Mouse (Mus musculus) kidney, adult 8-10 months (tissue): ENCODE results near the gene Il17re.

Experiments used
- DNase-seq, 2 experiments: peaks; one replicate each; pipeline ENCODE4 v3.0.0; 2022

Gene Il17re

DNA sequence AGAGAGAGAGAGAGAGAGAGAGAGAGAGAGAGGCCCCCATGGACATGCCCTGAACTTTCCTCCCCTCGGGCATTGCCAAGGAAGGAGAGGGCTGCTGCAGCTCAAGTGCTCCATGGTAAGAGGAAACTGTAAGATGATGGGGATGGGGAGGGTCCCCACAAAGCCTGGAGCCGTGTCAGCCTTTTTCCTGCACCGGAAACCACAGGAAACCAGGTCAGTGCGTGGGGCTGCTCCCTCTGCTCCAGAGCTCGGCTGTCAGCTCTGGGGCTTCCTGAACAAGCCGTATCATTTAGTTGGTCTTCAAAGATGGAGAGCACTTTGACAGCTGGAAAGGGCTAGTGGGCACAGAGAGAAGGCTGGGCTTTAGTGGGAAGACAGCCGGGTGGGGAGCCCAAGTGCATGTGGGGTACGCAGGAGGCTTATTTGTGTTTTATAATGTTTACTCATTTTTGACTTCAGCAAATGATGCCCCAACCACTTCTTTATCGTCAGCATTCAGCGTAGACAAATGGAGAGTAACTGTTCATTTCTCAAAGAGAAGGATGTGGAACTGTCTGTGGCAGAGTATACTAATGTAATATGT is at the start of gene Il17re:
Gene Il17re, plus strand, starts transcription at position 533 of the 583 bp plus-strand sequence.
- no peak for DNase-seq

DNA sequence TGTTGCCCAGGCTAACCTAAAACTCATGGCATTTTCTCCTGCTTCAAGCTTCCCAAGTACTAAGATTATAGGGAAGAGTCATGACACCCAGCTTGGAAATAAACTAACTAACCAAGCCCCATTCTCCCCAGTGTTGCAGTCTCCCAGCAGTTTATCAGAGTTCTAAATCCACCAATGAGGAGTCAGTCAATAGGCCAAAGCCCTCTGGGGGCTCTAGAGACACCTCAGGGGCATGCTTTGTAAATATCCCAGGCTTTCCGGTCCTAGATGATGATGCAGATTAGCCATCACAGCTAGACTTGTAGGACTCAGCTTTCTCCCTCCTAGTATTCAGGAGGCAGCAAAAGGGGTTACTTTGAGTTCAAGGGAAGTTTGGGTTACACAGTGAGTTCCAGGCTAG is 48.3 kb upstream of the Il17re start:
- no peak for DNase-seq

DNA sequence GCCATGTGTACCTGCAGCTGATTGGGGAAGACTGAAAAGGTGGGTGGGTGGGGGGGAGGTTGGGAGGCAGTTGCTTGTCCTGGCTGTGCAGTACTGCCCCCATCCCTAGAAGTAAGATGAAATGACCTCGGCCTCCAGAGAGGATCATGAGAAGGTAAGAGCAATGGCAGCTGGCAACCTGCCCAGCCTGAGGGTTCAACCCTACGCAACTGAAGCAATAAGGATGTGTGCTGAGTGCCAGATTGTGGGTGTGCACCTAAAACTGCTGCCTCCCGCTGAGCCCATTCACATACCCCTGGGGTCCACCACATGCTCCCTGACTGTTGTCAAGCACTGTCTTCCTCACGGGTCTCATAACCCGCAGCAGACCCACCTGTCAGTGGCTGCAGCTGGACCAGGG is 41.9 kb upstream of the Il17re start:
- no peak for DNase-seq

DNA sequence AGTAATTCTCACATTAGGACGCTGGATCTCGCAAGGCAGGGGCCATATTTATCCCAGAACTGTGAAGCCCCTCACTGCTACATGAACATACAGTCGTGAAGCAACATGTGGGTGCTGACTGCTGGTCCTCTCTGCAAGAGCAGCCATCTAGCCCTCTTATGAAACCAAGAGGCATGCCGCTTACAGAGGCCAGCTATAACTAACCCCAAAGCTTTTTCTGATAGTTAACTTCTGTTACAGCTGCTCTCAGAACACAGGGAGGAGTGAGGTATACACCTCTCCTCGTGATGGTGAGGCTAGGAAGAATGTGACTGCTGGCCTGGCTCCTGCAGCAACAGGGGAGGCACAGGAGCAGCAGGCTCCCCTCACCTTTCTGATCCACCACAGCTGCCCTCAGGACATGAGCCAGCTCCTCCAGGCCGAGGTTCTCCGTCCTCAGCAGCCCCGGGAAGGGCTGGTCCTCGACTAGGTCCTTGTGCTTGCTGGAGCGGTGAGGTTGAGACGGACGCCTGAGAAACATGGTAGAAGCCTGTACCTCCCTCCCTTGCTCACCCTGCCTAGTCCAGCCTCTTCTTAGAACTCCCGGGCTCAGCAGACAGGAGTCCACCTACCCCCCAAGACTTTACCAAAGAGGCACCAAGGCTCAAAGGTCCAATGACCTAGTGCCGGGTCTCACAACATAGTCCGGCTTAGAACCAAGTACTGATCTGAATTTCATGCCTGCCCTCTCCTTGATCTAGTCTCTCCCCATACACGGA is 39.7 kb upstream of the Il17re start:
- no peak for DNase-seq

DNA sequence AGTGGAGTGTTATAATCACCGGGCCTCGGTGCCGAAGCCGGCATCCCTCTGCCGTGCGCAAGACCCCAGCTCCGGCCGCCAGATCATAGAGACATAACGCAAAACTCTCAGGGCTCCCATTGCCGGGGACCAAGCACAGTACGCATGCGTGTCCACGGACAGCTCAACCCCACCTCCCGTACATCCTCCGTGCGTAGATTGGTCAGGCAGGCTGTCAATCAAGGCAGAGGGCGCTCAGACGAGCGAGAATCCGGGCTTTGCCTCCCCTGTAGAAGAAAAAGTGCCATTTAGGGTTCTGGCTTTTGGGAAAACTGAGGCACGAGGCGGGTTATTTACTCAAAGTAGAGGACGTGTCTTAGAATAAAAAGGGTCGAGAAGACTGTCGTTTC is 39.1 kb upstream of the Il17re start, which contains the start of gene Rpusd3:
Gene Rpusd3, minus strand, starts transcription at position 142 of the 389 bp plus-strand sequence.
- peak; percentile 95 to 98 for DNase-seq

DNA sequence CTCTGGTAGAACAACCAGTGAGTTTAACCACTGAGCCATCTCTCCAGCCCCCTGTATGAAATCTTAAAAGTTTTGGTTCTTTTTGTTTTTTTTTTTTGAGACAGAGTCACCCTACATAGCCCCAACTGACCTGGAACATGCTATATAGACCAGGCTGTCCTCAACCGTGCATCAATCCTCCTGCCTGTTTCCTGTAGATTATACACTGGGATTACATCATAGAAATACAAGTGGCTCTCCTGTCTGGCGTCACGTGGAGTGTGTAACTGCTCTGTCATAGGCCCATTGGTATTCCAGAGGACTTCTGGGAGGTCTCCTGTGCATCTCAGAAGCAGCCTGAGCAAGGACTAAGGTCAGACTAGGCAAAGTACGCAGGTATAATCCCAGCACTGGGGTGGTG is 35.3 kb upstream of the Il17re start:
- DNase-seq, result no peak

DNA sequence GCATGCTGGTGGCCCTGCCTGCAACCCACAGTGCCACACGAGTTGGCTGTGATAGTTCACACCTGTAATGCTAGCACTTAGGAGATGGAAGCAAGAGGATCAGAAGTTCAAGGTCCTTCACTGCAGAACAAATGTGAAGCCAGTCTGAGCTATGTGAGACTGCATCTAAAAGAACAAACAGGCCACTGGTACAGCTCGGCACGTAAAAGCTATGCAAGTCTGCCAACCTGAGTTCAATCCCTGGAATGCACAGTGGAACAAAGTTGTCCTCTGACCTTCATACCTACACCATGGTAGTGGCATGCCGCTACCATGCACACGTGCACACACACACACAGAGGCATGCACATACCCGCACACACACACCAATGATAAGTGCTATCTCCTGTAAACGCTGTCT is 34.1 kb upstream of the Il17re start:
- DNase-seq, result no peak

DNA sequence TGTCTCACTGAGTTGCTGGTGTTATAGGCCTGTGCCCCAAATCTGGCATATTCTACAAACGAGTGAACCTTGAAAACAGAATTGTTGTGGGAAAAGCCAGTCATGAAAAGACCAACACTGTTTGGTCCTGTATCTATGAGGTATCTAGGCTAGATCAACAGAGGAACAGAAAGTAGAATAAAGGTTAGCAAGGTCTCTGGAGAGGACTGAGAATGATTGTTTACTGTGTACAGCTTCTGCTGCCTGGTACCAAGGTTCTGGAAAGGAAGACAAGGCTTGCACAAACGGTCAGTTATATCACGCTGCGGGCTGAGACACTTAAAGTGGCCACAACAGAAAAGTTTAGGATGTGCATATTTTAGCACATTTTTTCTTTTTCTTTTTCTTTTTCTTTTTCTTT is 31.6 kb upstream of the Il17re start:
- DNase-seq, result no peak

DNA sequence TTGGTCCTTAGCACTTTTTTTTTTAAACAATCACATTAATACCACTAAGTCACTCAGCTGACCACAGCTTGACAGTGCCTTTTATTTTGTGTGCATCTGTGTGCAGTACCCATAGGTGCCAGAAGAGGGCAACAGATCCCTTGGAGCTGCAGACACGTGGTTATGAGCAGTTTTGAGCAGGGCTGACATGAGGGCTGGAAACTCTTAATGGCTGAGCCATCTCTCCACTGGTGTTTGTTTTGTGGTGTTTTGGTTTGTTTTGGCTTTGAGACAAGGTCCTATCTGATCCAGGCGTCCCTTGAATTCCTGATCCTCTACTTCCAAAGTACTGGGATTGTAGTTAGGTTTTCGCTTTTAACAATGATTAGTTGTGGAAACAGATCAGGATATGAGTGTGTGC is 30.9 kb upstream of the Il17re start:
- peak in 1 of 2 experiments; percentile 56 for DNase-seq

DNA sequence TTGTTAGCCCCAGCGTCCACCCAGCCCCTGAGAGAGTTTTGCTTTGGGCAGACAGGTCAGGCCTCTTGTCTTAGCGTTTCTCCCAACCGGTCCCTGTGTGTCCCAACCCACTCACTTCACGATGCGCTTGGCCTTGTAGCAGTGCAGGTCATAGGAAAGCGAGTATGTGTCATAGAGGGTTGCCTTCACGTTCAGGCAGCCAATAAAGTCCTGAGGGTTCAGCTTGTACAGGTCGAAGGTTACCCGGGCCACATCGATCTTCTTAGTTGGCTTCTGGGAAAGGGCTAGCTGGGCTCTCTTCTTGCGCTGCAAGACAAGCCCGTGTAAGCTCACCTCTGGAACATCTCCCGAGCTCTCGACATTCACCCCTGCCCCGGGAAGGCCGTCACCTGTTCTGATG is 30.3 kb upstream of the Il17re start:
- no peak for DNase-seq

DNA sequence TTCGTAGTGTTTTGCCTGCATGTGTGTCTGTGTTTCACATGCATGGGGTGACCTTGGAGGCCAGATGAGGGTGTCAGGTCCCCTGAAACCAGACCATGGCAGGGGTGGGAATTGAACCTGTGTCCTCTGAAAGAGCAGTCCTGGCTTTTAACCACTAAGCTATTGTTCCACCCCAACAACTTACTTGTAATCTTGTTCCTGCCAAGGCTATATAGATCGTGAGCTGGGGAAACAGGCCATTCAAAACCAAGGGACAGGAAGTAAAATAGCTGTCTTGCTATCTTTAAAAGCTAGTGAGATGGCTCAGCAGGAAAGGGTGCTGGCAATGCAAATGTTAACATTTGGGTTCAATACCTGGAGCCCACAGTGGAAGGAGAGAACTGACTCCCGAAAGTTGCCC is 28.3 kb upstream of the Il17re start:
- no peak for DNase-seq

DNA sequence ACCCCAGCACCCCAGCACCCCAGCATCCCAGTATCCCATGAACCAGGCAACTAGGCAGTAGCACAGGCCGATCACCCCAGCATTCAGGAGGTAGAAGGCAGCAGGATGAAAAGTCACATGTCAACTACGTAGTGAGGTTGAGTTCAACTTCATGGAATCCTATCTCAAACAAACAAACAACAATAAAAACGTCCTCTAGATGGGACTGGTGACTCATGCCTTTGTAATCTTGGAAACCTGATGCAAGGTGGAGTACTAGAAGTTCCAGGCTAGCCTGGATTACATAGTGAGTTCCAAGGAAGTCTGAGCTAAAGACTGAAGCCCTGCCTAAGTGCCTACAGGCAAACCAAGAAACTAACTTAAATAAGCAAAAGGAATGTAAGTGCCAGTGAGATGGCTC is 27.4 kb upstream of the Il17re start:
- DNase-seq, result no peak

DNA sequence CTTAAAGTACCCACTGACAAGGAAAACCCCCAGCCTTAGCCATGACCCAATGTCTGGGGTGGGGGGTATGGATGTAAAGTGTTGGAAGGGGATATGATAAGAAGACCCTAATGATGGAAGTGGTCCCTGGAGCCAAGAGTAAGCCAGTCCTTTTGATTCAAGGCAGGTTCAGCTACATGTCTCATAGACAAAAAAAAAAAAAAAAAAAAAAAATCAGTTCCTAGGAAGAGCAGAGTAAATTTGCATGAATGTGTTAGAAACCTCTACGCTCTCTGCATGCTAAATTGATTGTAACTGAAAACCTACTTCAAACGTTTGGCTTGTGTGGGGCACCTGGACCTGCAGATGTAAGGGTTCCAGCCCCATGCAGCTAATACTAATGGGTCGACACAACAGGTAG is 26.5 kb upstream of the Il17re start:
- DNase-seq, result no peak

DNA sequence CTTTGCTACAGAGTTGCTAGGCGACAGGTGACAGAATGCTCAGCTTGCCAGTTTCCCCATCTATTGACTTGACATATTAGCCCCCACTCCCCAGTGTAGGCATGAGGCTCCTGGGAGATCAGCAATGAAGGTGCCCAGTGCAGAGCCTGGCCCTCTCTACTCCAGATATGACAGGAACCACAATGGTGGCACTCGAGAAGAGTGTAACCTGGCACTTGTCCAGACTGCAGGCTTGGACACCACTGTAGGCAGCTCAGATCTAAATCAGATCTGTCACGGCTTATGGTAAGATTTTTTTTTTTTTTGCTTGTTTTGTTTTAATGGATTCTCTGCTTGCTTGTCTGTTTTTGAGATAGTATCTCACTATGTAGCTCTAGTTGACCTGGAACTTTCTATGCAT is 24.6 kb upstream of the Il17re start:
- DNase-seq, result no peak

DNA sequence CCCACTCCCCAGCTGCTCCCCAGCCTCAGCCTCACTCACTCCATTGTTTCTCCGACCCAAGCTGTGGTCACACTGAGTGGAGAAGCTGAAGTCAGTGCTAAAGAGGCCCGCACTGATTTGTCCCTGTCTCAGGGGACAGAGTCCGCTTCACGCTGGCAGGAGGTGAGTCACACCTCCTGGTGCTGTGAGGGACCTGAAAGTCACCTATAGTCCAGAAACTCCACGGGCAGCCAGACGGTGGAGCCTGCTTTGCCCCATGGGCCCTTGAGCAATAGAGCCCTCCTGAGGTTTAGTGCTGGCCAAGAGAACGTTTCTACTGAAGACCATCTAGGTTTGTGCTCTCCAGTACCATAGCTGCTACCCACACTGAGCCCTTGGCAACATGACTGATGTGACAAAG is 23.6 kb upstream of the Il17re start:
- DNase-seq, result no peak

DNA sequence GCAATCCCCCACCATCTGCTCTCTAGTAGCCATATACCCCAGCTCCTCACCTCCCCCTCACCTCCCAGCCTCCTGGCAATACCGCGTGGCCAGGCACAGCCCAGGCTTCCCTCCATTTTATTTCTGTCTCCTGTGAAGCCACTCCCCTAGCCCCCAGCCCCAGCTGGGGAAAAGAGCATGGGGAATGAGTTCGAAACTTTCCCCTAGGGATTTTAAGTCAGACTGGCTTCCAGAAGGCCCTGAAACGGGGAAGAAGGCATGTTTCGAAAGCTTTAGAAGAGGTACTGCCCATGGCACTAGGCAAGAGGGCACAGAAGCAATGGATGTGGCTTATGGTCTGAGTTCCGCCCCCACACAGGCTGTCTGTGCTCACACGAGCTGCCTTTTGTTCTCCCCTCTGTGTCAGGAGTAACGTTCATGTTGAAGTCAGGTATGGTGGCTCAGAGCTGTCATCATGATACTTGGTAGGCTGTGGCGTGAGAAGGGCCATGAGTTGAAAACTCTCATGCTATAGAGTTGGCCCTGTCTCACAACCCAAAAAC is 22.5 kb upstream of the Il17re start, which contains the start of gene Cidec:
Gene Cidec, minus strand, starts transcription at position 97 of the 542 bp plus-strand sequence.
- DNase-seq, result no peak

DNA sequence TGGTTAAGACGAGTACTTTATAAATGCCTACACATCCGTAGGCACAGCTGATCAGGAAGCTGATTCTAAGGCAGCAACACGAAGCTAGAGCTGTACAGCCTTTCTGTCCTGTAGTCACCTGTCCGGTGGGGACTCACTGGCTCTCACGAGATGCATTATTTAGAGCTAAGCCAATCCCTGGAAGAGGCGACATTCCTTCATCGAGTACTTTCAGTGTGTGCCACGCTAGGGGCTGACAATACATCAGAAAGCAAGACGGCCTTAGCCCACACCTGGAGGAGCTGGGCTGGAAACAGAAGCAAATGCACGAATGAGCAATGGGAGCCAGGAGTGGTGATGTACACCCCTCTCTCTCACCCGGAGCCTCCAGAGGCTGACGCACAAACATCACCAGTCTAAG is 21.1 kb upstream of the Il17re start:
- DNase-seq, result no peak

DNA sequence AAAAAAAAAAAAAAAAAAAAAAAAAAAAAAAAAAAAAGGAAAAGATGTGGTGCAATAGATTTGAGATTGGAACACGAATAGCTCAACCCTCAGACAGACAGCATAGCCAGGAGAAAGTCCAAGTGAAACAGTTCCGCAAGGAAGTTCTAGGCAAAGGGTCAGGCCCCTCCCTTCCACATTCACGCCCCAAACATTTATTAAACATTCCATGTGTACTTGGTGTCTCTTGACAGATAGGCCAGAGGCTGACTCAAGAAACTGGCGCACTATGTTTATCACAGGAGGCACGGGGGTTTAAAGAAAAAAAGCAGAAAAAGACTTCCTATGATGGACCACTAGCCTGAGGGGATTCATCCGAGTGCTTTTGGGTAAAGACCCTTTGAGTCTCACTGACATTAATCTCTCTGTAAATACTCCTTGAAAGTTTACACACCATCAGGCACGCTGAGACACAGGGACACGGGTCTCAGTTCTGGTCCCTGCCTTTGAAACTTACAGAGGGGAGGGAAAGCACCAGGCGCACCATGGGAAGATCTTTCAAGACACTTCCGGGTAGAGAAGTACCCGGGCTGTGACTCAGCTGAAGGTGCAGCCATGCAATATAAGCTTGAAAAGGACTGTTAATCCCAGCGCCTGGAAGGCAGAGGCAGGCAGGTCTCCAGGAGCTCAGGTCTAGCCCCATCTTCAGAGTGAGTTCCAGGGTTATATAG is 19.4 kb upstream of the Il17re start:
- DNase-seq, result peak; percentile 15 to 28

DNA sequence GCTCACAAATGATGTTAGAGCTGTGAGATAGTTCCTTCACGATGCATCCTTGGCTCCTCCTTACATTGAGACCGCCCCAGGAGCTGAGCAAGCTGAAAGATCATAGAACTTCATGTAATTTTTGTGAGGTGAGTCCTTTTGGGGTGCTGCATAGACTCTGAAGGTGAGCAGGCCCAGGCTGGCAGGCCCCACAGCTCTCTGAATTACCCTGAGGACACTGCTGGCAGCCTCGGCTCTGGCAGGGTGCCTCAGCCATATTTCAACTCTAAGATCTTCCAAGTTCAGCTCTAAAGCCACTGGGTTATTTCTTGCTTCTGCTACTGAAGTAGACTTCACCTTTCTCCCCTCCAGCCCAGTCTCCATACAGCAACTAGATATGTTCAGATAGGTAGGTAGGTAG is 17.6 kb upstream of the Il17re start:
- DNase-seq, result no peak

DNA sequence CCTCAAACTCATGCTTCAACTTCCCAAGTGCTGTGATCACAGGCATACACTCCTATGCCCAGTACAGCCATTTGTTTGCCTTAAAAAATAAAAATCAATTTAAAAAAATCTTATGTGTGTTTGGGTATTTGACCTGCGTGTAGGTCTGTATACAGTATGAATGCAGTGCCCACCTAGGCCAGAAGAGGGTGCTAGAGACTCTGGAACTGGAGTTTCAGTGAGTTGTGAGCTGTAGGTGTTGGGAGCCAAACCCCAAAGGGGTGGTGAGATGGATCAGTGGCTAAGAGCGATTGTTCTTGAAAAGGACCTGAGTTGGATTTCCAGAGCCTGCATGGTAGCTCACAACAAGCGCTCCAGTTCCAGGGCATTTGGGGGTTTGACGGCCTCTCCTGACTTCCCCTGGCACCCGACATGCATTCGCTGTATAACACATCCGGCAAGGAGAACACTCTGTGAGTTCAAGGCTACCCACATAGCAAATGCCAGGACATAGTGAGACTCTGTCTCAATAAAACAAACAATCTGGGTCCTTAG is 17.1 kb upstream of the Il17re start:
- DNase-seq, result peak; percentile 64 to 90

DNA sequence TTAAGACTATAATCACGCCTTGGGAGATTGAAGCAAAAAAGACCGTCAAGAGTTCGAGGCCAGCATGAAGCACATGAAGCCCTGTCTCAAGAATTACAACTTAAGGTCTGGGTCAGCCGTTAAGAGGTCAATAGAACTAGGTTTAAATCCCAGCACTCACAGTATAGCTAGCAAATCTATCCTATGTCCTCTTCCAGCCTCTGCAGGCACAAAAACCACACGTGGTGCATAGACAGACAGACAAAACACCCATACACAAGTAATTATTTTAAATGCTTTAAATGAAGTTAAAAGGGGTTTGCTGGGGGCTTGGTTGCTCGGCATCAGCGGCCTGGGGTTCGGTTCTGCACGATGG is 16.2 kb upstream of the Il17re start:
- DNase-seq, result no peak

DNA sequence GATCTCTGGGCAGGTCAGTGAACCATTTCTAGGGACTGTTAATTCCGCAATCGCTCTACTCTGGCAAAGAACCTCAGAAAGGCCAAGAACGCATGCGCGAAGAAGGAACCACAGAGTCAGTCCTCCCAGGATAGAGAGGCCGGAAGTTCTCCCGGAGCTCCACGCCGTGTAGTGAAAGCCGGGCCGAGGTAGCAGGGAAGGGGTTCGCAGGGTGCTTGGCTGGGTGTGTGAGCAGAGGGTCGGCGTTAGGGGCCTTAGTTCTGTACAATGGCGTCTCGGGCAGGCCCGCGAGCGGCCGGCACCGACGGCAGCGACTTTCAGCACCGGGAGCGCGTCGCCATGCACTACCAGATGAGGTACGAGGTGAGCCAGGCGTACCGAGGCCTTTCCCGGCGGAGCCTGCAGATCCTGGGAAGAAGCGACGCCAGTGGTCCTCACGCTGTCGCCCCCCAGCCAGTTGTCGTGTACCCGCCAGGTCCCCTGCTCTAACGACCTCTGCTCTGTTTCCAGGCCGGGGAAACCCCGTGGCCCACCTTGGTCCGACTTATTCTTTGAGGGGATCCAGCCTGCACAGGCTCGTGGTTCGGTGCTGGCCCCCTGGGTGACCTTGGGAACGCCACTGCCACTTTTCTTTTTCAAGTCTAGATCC is 15.7 kb upstream of the Il17re start, which contains the start of gene Jagn1:
Gene Jagn1, plus strand, starts transcription at position 128 of the 649 bp plus-strand sequence.
- peak; percentile 92 to 95 for DNase-seq

DNA sequence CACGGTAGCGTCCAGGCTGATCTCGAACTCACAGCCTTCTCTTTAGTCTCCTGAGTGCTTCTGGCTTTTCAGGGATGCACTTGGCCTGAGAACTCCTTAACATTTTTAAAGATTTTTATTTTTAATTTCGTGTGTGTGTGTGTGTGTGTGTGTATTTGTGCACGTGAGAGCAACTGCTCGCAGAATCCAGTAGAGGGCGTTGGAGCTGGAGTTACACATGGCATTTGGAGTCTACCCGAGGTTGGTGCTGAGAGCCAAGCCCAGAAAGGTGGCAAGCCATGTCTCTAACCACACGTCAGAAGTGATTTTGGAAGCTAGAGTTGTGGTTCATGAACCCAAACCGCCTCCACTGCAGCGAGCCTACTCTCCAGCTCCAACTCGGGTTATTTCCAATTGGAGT is 15.2 kb upstream of the Il17re start:
- DNase-seq, result no peak
